Mouse (Mus musculus) lung, postnatal 0 days (tissue): ENCODE measurements around the gene Fbxw11. TPM values are rescaled to one million over a fixed set of nuclear protein-coding genes. Genes with fewer than 3 reads are reported as not detected.
"Not testable (repeated sequence)": the region's sequence is repeated elsewhere in the genome, so short reads cannot be mapped to it uniquely, and the experiment has no call there.

Experiments
- ATAC-seq: fragments of 200-750 bp; cut with Nextera tagmentation; 2 replicates; pipeline ENCODE4 v1.8.0; 2017; ENCODE audit warnings: moderate library complexity
- DNase-seq: peaks from one replicate; pipeline ENCODE4 v3.0.0-alpha.2; 2016; ENCODE audit warnings: low spot score
- H3K27ac ChIP-seq: fragments of 300-500 bp; sonication (generic); 2 replicates; pipeline ENCODE4 v1.5.1; 2014; ENCODE audit warnings: antibody characterized with exemption, mild to moderate bottlenecking, low read length, mixed read lengths
- H3K27me3 ChIP-seq: fragments of 300-500 bp; sonication (generic); replicated peaks from 2 replicates; pipeline ENCODE4 v1.6.1; 2014; ENCODE audit warnings: low read length, mixed read lengths; ENCODE audit not compliant: insufficient read depth
- H3K36me3 ChIP-seq: fragments of 300-500 bp; sonication (generic); 2 replicates; pipeline ENCODE4 v1.6.1; 2014; ENCODE audit warnings: low read length, mixed read lengths; ENCODE audit not compliant: insufficient read depth
- H3K4me1 ChIP-seq: fragments of 300-500 bp; sonication (generic); 2 replicates; pipeline ENCODE4 v1.6.1; 2014; ENCODE audit warnings: antibody characterized with exemption, low read depth, low read length, mixed read lengths; ENCODE audit not compliant: insufficient read depth
- H3K4me2 ChIP-seq: fragments of 300-500 bp; sonication (generic); replicated peaks from 2 replicates; pipeline ENCODE4 v1.6.1; 2014; ENCODE audit warnings: low read depth, mild to moderate bottlenecking, low read length, moderate library complexity, mixed read lengths
- H3K4me3 ChIP-seq: fragments of 300-500 bp; sonication (generic); 2 replicates; pipeline ENCODE4 v1.5.1; 2014; ENCODE audit warnings: low read depth, low read length
- H3K9ac ChIP-seq: fragments of 300-500 bp; sonication (generic); replicated peaks from 2 replicates; pipeline ENCODE4 v1.6.1; 2014; ENCODE audit warnings: low read depth, mild to moderate bottlenecking
- H3K9me3 ChIP-seq: fragments of 300-500 bp; sonication (generic); 2 replicates; pipeline ENCODE4 v1.6.1; 2016; ENCODE audit warnings: low read length, mixed read lengths
- CTCF ChIP-seq: IDR thresholded peaks from 2 replicates; pipeline ENCODE4 v1.5.1; 2016; ENCODE audit warnings: antibody characterized with exemption, mild to moderate bottlenecking
- EP300 ChIP-seq: IDR thresholded peaks from 2 replicates; pipeline ENCODE4 v1.6.1; 2016; ENCODE audit warnings: antibody characterized with exemption, mild to moderate bottlenecking, control low read depth
- WGBS: fragments of 180-500 bp; shearing (Covaris S2); extraction: QIAGEN DNeasy Blood & Tissue Kit; methylation state at CpG from one replicate; pipeline ENCODE4 v1.1.7; 2014; 5-methylcytosine and 5-hydroxymethylcytosine counted together
- polyA plus RNA-seq: library from polyadenylated mRNA; unstranded; fragments of >200 nt; fragmentation: Nextera tagmentation; extraction: Ambion mirVana; gene quantifications from 2 replicates; pipeline ENCODE4 v1.2.1, GENCODE M21; 2015

The Fbxw11 gene
- polyA plus RNA-seq, 1 experiment from 2014 or later, result 46.6 TPM

DNA sequence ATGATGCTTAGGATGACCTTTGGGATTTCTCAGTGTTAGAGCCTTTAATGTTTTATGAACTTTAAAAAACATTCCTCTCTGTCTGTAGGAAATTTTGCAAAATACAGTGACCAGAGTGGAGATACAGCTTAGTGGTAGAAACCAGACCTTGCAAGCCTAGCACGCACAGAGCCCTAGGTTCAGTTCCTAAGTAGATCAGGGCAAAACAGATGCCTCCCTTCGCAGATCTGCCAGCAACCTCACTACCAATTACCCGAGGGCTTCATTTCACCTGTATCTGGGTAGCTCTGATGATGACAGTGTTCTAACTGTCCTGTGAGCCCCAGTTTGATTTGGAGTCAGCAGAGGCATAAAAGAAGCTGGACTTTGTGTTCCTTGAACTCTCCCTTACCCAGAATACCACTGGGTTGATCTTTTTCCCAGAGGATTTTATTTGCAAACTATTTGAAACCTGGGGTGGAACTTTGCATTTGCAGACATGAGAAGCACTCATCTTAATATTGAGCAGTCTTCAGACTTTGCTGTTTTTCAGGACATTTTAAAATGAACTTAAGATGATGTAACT, 42.2 kb downstream of the Fbxw11 start:
- TF ChIP-seq EP300 (no peak), CTCF (no peak)
- no peak overlapping the region for H3K4me2 ChIP-seq

DNA sequence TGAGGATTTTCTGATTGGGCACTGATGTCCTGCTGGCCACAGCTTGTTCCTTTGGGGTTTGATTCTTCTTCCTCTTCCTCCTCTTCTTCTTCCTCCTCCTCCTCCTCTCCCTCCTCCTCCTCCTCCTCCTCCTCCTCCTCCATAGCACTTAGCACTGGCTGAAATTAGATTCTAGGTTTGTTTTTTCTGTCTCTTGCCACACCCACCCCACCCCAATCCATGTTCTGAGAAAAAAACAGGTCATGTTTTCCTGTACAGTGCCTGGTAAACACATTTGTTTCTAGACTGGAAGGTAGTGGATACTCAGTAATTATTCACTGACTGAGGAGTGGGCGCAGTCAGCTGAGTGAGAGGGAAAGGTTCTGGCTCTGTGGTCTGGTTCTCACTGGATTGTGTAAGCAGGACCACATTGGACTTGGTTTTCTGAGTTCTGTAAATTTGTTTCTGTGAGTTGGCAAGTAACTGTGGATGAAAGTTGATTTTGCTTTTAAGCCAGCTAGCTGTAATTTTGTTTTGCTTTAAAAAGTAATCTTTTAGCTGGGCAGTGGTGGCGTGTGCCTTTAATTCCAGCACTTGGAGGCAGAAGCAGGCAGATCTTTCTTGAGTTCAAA, 45.8 kb downstream of the Fbxw11 start:
- no peak overlapping the region for H3K27ac ChIP-seq
- H3K27me3 ChIP-seq, result no peaks in the 10 kb centered on the region
- H3K4me3 ChIP-seq, result no peak overlapping the region
- H3K4me2 ChIP-seq, result no peak overlapping the region
- no peaks in the 10 kb centered on the region for H3K9me3 ChIP-seq
- DNase-seq (no peak), ATAC-seq (no peak)
- TF ChIP-seq CTCF (no peak), EP300 (no peak)
- H3K9ac ChIP-seq, result no peak overlapping the region
- H3K36me3 ChIP-seq, result no peaks in the 10 kb centered on the region
- no peaks in the 10 kb centered on the region for H3K4me1 ChIP-seq
- WGBS, result 86% methylated on average over 2 of the region's 2 CpGs

More for the DNA sequence above, 42.2 kb downstream of the Fbxw11 start:
- Histone ChIP-seq H3K4me1 (no peaks in the 10 kb centered on the region; the same call in 1 of the 2 replicates), H3K36me3 (no peaks in the 10 kb centered on the region), H3K27me3 (no peaks in the 10 kb centered on the region), H3K27ac (no peak overlapping the region), H3K9ac (no peak overlapping the region), H3K4me3 (no peak overlapping the region), H3K9me3 (no peaks in the 10 kb centered on the region)
- no peak for DNase-seq
- 75% methylated on average over 3 of the region's 3 CpGs for WGBS
- no peak for ATAC-seq

DNA sequence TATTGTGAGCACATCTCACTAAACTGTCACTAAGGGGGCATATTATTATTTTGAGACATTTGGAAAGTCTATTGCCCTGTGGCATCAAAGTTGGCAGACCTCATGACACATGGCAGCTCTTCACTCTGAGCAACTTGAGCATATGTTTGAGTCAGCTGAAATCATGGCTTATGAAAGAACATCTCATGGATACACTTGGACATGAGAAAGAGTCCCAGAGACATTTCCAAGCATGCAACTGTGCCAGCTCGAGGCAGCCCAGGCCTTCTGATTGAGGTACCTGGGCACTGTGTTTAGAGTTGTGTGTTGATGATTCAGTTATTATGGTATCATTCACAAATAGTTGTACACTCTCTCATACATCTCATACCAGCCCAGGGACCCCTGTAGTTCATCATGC, 47.0 kb downstream of the Fbxw11 start:
- H3K36me3 ChIP-seq, result no peaks in the 10 kb centered on the region
- H3K4me3 ChIP-seq, result no peak overlapping the region
- H3K27me3 ChIP-seq, result no peaks in the 10 kb centered on the region
- H3K9ac ChIP-seq, result no peak overlapping the region
- ATAC-seq (no peak), DNase-seq (no peak)
- H3K4me1 ChIP-seq, result no peaks in the 10 kb centered on the region
- H3K9me3 ChIP-seq, result no peaks in the 10 kb centered on the region
- no peak overlapping the region for H3K4me2 ChIP-seq
- WGBS, result 78% methylated on average over 1 of the region's 1 CpGs
- no peak overlapping the region for H3K27ac ChIP-seq
- TF ChIP-seq CTCF (no peak), EP300 (no peak)

DNA sequence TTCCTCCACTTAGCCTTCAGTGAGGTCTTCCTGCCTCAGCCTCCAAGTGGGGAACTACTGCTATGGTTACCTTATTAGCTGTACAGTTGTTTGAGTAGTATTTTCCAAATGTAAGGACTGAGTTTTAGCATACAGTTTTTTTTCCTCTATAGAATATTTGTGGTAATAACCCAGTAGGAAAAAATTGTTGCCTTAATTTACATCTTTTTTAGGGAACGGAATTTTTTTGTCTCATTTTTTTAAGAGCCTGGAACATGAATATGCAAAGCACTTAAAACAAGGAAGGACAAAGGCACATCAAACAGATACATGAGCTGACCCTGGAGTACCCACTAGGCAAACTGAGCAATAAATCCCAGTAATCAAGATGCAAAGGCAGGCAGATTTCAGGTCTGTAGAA, 50.3 kb downstream of the Fbxw11 start:
- Histone ChIP-seq H3K27me3 (no peaks in the 10 kb centered on the region), H3K9ac (no peak overlapping the region)

DNA sequence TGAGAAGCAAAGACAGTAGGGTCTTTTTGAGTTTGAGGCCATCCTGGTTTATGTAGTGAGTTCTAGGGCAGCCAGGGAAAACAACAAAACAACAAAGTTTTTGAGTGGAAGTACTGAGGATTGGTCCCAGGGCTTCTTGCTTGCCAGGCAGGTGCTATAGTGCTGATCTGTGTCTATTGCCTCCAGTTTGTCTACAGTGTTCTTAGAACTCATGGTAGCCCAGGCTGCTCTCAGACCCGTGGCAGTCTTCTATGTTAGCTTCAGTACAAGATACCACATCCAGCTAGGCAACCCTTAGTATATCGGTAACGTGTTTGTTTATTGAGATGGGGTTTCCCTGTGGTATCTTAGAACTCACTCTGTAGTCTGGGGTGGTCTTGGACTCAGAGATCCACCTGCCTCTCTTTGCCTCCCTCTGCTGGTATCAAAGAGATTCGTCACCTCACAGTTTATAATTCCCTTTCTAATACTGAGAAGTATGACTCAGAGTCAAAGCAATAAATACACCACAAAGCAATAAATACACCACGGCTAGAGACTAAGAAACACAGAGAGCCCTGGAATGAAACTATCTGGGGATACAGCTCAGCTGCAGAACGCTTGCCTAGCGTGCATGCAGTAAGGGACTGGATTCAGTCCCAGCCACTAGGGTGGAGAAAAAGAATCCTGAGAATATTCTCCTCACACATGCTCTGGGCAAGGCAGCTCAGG, 51.1 kb downstream of the Fbxw11 start:
- H3K4me2 ChIP-seq, result no peak overlapping the region
- ATAC-seq (peak; percentile 57), DNase-seq (peak; percentile 56)
- no peak overlapping the region for H3K27ac ChIP-seq
- no peak overlapping the region for H3K9ac ChIP-seq
- WGBS, result 42% methylated on average over 7 of the region's 7 CpGs
- TF ChIP-seq EP300 (no peak), CTCF (peak; percentile 64)
- H3K4me1 ChIP-seq, result no peaks in the 10 kb centered on the region
- H3K4me3 ChIP-seq, result no peak overlapping the region
- no peaks in the 10 kb centered on the region for H3K36me3 ChIP-seq
- H3K9me3 ChIP-seq, result no peaks in the 10 kb centered on the region
- H3K27me3 ChIP-seq, result no peaks in the 10 kb centered on the region

More for the DNA sequence above, 50.3 kb downstream of the Fbxw11 start:
- no peak for TF ChIP-seq EP300
- TF ChIP-seq CTCF, result no peak
- Histone ChIP-seq H3K4me1 (no peaks in the 10 kb centered on the region), H3K9me3 (no peaks in the 10 kb centered on the region), H3K4me2 (no peak overlapping the region), H3K4me3 (no peak overlapping the region), H3K36me3 (no peaks in the 10 kb centered on the region), H3K27ac (no peak overlapping the region)
- 89% methylated on average over 1 of the region's 1 CpGs for WGBS
- no peak for ATAC-seq
- DNase-seq, result no peak

DNA sequence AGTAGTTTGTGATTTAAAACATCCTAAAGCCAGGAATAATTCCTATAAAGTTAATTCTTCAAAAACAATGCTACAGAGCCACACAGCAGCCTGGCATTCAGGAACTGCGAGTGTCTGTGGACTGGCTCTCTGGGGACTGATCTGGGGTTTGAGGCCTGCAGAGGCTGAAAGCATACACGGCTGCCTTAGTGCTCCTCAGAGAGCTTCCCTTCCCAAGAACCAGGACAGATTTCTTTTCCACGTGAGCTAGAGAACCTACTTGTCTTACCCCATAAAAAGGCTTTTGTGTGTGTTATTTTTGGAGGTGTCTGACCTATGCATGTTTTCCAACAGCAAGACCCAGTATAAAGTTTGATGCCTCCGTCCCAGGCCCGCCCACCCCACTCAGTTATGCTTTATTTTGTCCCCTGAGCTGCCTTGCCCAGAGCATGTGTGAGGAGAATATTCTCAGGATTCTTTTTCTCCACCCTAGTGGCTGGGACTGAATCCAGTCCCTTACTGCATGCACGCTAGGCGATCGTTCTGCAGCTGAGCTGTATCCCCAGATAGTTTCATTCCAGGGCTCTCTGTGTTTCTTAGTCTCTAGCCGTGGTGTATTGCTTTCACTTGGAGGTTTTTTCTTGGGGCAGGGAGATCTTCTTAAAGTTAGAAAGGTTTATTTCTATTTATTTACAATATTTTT, 51.9 kb downstream of the Fbxw11 start:
- not testable (repeated sequence) for H3K4me2 ChIP-seq, ATAC-seq, H3K27me3 ChIP-seq, DNase-seq, H3K27ac ChIP-seq, H3K9ac ChIP-seq, H3K4me3 ChIP-seq, H3K36me3 ChIP-seq, H3K9me3 ChIP-seq, H3K4me1 ChIP-seq
- 67% methylated on average over 9 of the region's 9 CpGs for WGBS
